Mouse (Mus musculus): Measurements from ENCODE around the gene Pcp4l1. TPM values are rescaled to one million over a fixed set of nuclear protein-coding genes. Genes with fewer than 3 reads are reported as not detected.

The Pcp4l1 gene
- polyA plus RNA-seq, 1 experiment = 0.13 TPM

GRCm38 (mm10) chr1:171189476-171190114, 6.5 kb downstream of the Pcp4l1 start:
- Histone ChIP-seq H3K79me3 (ENCODE audit: low read depth) (no peaks in the 10 kb centered on the region), H3ac (ENCODE audit: control insufficient read depth, insufficient read length, low read depth) (no peak overlapping the region), H3K4me3 (ENCODE audit: insufficient read depth, poor library complexity, severe bottlenecking) (no peak overlapping the region), H3K79me2 (ENCODE audit: control insufficient read depth, insufficient read depth) (no peaks in the 10 kb centered on the region), H3K27me3 (ENCODE audit: control insufficient read depth, insufficient read depth, insufficient read length) (no peaks in the 10 kb centered on the region), H3K36me3 (ENCODE audit: control insufficient read depth, insufficient read depth) (no peaks in the 10 kb centered on the region)
- no peak for TF ChIP-seq CTCF (IDR thresholded peaks at IDR 0.05; ENCODE audit: control insufficient read depth, insufficient read depth, insufficient read length)
- TF ChIP-seq FOSL1 (IDR thresholded peaks at IDR 0.05; ENCODE audit: insufficient read depth, low read length, poor library complexity, severe bottlenecking) = no peak
- no peak for TF ChIP-seq MYOD1 (IDR thresholded peaks at IDR 0.05; ENCODE audit: control insufficient read depth, insufficient read length, low read depth)
- TF ChIP-seq CEBPB (IDR thresholded peaks at IDR 0.05; ENCODE audit: low read depth) = no peak
- TF ChIP-seq MAX (IDR thresholded peaks at IDR 0.05) = no peak
- no peak for TF ChIP-seq MYOG (IDR thresholded peaks at IDR 0.05; ENCODE audit: control insufficient read depth, extremely low read depth, insufficient read length)
- TF ChIP-seq USF1 (IDR thresholded peaks at IDR 0.05; ENCODE audit: low read depth) = no peak

- Histone ChIP-seq H3K79me3 (ENCODE audit: low read depth) (no peaks in the 10 kb centered on the region), H3K36me3 (ENCODE audit: control insufficient read depth, insufficient read depth) (no peaks in the 10 kb centered on the region), H3ac (ENCODE audit: control insufficient read depth, insufficient read length, low read depth) (no peak overlapping the region), H3K4me3 (ENCODE audit: insufficient read depth, poor library complexity, severe bottlenecking) (no peak overlapping the region), H3K79me2 (ENCODE audit: control insufficient read depth, insufficient read depth) (no peaks in the 10 kb centered on the region), H3K27me3 (ENCODE audit: control insufficient read depth, insufficient read depth, insufficient read length) (no peaks in the 10 kb centered on the region)
- TF ChIP-seq CEBPB (IDR thresholded peaks at IDR 0.05; ENCODE audit: low read depth) (no peak), MAX (IDR thresholded peaks at IDR 0.05) (no peak), MYOD1 (IDR thresholded peaks at IDR 0.05; ENCODE audit: control insufficient read depth, insufficient read length, low read depth) (no peak), USF1 (IDR thresholded peaks at IDR 0.05; ENCODE audit: low read depth) (no peak), FOSL1 (IDR thresholded peaks at IDR 0.05; ENCODE audit: insufficient read depth, low read length, poor library complexity, severe bottlenecking) (no peak), CTCF (IDR thresholded peaks at IDR 0.05; ENCODE audit: control insufficient read depth, insufficient read depth, insufficient read length) (no peak), MYOG (IDR thresholded peaks at IDR 0.05; ENCODE audit: control insufficient read depth, extremely low read depth, insufficient read length) (no peak)
These were observed 7.0 kb downstream of the Pcp4l1 start for GRCm38 (mm10) chr1:171189046-171189445.

- H3K4me3 ChIP-seq (ENCODE audit: insufficient read depth, poor library complexity, severe bottlenecking) = no peak overlapping the region
- H3K79me3 ChIP-seq (ENCODE audit: low read depth) = no peaks in the 10 kb centered on the region
- H3K79me2 ChIP-seq (ENCODE audit: control insufficient read depth, insufficient read depth) = no peaks in the 10 kb centered on the region
- H3K36me3 ChIP-seq (ENCODE audit: control insufficient read depth, insufficient read depth) = no peaks in the 10 kb centered on the region
- TF ChIP-seq MAX (IDR thresholded peaks at IDR 0.05) (no peak), MYOD1 (IDR thresholded peaks at IDR 0.05; ENCODE audit: control insufficient read depth, insufficient read length, low read depth) (no peak), CEBPB (IDR thresholded peaks at IDR 0.05; ENCODE audit: low read depth) (no peak), USF1 (IDR thresholded peaks at IDR 0.05; ENCODE audit: low read depth) (no peak), CTCF (IDR thresholded peaks at IDR 0.05; ENCODE audit: control insufficient read depth, insufficient read depth, insufficient read length) (no peak), MYOG (IDR thresholded peaks at IDR 0.05; ENCODE audit: control insufficient read depth, extremely low read depth, insufficient read length) (no peak), FOSL1 (IDR thresholded peaks at IDR 0.05; ENCODE audit: insufficient read depth, low read length, poor library complexity, severe bottlenecking) (no peak)
- H3K27me3 ChIP-seq (ENCODE audit: control insufficient read depth, insufficient read depth, insufficient read length) = no peaks in the 10 kb centered on the region
- H3ac ChIP-seq (ENCODE audit: control insufficient read depth, insufficient read length, low read depth) = no peak overlapping the region
These were observed 8.0 kb downstream of the Pcp4l1 start for GRCm38 (mm10) chr1:171187851-171188700.

GRCm38 (mm10) chr1:171185655-171186054, 10.4 kb downstream of the Pcp4l1 start:
- TF ChIP-seq USF1 (IDR thresholded peaks at IDR 0.05; ENCODE audit: low read depth) (no peak), CEBPB (IDR thresholded peaks at IDR 0.05; ENCODE audit: low read depth) (no peak), CTCF (IDR thresholded peaks at IDR 0.05; ENCODE audit: control insufficient read depth, insufficient read depth, insufficient read length) (no peak), MAX (IDR thresholded peaks at IDR 0.05) (no peak), MYOD1 (IDR thresholded peaks at IDR 0.05; ENCODE audit: control insufficient read depth, insufficient read length, low read depth) (no peak), MYOG (IDR thresholded peaks at IDR 0.05; ENCODE audit: control insufficient read depth, extremely low read depth, insufficient read length) (no peak), FOSL1 (IDR thresholded peaks at IDR 0.05; ENCODE audit: insufficient read depth, low read length, poor library complexity, severe bottlenecking) (no peak)
- Histone ChIP-seq H3ac (ENCODE audit: control insufficient read depth, insufficient read length, low read depth) (no peak overlapping the region), H3K79me3 (ENCODE audit: low read depth) (no peaks in the 10 kb centered on the region), H3K36me3 (ENCODE audit: control insufficient read depth, insufficient read depth) (no peaks in the 10 kb centered on the region), H3K79me2 (ENCODE audit: control insufficient read depth, insufficient read depth) (no peaks in the 10 kb centered on the region), H3K4me3 (ENCODE audit: insufficient read depth, poor library complexity, severe bottlenecking) (no peak overlapping the region), H3K27me3 (ENCODE audit: control insufficient read depth, insufficient read depth, insufficient read length) (no peaks in the 10 kb centered on the region)

DNA sequence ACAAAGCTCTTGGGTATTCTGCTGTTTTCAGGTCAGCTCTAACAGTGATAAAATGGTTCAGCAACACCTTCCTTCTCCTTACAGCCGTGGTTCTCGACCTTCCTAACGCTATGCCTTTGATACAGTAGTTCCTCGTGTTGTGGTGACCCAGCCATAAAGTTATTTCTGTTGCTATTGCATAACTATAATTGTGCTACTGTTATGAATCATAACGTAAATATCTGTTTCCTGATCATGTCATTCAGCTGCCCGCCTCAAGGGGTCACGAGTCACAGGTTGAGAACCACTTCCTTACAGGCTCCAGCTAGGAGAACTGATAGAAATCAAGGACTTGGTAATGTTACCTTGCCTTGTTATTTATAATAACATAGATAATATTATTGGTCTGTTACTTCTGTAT, 11.8 kb downstream of the Pcp4l1 start:
- no peaks in the 10 kb centered on the region for H3K79me3 ChIP-seq (ENCODE audit: low read depth)
- no peaks in the 10 kb centered on the region for H3K36me3 ChIP-seq (ENCODE audit: control insufficient read depth, insufficient read depth)
- no peak overlapping the region for H3K4me3 ChIP-seq (ENCODE audit: insufficient read depth, poor library complexity, severe bottlenecking)
- H3K79me2 ChIP-seq (ENCODE audit: control insufficient read depth, insufficient read depth) = no peaks in the 10 kb centered on the region
- no peak overlapping the region for H3ac ChIP-seq (ENCODE audit: control insufficient read depth, insufficient read length, low read depth)
- TF ChIP-seq MYOG (IDR thresholded peaks at IDR 0.05; ENCODE audit: control insufficient read depth, extremely low read depth, insufficient read length) = no peak
- peak; percentile 21 for TF ChIP-seq USF1 (IDR thresholded peaks at IDR 0.05; ENCODE audit: low read depth)
- TF ChIP-seq CEBPB (IDR thresholded peaks at IDR 0.05; ENCODE audit: low read depth) = peak; percentile 95
- TF ChIP-seq FOSL1 (IDR thresholded peaks at IDR 0.05; ENCODE audit: insufficient read depth, low read length, poor library complexity, severe bottlenecking) = peak; percentile 73
- H3K27me3 ChIP-seq (ENCODE audit: control insufficient read depth, insufficient read depth, insufficient read length) = no peaks in the 10 kb centered on the region

All from C2C12 (cell line).